Mouse (Mus musculus) telencephalon, adult 2 months (tissue): ENCODE data around the gene Slc7a6os.

ENCODE experiments used
- DNase-seq: peaks from one replicate; pipeline ENCODE4 v3.0.0-alpha.2; 2011; ENCODE audit warnings: low read depth, low spot score

The Slc7a6os gene

DNA sequence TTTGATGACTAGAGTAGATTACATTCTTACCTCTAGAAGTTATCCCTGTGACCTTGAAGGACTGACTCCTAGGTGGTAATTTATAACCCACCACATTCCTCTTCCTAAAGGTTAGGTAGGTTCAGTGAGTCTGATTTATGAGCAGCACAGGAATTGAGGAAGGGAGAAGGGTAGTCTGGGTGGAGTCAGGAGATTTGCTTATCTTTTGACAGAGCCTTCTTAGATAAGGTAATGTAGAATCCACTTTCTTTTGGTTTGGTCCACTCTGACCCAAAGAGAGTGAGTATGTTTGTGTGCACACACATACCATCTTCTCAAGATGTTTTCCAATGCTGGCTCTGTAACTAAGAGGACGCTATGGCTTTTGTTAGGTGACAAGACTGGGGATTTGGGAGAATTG lies 33.1 kb downstream of the Slc7a6os start:
- DNase-seq, result no peak

DNA sequence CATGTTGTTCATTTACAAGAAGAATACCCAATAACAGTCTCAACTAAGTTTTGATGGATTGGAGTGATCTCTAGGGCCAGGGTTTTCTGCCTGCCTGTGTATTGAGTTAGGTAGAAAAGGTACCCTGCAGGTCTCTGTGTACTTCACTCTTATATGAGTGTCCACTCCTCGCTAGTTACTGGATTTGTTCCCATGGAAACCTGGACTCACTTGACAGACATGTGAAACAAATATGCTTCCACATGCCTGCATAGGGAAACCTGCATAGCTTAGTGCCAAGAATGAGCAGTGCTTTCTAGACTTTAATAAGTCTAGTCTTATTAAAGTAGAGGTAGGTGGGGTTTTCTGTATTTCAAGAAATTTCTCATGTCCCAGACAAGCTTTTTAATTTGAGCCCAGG lies 33.8 kb downstream of the Slc7a6os start:
- no peak for DNase-seq

DNA sequence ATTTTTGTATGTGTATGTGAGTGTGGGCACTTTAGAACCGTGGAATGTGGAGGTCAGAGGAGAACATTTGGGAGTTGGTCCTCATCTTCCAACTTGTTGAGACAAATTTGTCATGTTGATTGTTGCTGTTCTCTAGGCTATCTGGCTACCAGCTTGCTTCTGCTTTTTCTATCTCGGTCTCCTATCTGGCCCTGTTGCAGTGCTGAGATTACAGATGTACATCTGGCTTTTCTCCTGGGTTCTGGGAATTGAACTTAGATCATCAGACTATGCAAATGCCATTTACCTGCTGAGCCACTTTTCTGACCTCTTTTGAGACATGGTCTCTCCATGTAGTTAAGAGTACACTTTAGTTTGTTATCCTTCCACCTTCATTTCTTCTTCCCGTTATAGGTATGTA lies 37.2 kb downstream of the Slc7a6os start:
- no peak for DNase-seq

DNA sequence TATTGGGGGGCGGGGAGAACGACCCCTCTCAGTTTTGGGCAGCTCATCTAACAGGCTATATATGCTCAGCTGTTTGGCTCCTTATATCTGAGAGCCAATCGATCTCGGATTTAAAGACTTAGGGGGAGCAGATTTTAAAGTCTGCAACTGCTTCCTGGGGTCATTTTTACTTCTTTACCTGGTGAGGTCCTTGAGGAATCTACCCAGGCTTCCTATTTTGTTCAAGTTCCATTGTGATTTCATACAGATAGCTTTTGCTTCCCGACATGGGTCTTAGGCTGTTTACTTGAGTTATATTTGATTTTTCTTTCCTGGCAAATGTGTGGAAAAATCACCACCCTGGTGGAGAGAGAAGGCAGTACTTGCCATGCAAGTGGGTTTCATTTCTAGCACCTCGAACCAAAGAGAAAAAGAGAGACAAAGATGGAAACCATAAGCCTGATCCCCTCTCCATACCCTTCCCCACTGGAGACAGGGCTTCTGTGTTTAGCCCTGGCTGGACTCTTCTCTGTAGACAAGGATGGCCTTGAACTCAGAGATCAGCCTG lies 40.7 kb downstream of the Slc7a6os start:
- no peak for DNase-seq

- DNase-seq, result no peak
These were observed 41.5 kb downstream of the Slc7a6os start for GRCm38 (mm10) chr8:106169017-106169933.

DNA sequence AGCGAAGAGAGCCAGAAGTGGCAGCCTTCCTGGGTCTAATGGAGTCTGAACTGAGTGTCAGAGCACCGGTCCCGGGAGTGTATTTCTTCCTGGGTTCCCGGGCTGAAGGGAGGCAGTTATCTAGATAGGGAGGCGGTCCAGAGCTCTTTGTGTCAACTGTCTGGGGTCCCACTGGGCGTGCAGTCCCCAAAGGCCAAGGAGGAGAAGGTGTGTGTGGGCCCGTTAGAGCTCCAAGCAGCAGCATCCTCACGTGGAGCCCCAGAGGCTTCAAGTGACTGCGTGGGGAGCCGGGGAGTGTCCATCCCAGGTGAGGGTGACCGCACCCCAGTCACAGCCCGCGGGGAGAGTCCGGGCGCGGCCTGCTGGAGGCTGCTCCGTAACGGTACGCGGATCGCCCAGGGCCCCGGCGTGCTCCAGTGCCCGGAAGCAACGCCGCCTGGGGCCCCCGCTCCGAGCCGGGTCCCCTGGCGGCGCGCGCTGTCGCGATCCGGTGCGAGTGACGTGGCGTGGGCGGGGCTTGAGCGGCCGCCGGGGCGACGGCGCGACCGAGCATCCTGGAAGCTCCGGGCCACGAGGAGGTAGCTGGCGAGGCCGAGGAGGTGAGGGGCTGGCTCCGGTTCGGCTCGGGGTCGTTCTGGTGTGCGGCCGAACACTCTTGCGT lies 42.2 kb downstream of the Slc7a6os start, which contains the start of gene Slc7a6:
Gene Slc7a6 (plus strand): TSS at position 502 of the 661 bp plus-strand sequence.
- no peak for DNase-seq

DNA sequence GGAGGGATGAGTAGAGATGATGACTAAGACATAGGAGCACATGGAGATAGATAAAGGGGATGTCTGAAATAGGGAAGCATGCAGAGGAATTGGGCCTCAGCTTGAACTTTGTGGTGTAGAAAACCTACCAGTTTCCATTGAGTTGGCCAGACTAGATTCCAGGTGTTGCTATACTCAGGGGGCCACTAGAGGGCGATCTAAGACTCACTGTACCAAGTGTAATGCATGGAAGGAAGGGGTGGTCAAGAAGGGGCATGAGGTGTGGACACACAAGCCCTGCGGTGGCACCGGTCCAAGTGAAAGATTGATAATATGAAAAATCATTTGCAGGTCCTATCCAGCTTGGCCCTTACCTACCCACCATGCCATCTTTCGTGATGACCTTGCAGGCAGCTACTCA lies 45.3 kb downstream of the Slc7a6os start:
- no peak for DNase-seq

DNA sequence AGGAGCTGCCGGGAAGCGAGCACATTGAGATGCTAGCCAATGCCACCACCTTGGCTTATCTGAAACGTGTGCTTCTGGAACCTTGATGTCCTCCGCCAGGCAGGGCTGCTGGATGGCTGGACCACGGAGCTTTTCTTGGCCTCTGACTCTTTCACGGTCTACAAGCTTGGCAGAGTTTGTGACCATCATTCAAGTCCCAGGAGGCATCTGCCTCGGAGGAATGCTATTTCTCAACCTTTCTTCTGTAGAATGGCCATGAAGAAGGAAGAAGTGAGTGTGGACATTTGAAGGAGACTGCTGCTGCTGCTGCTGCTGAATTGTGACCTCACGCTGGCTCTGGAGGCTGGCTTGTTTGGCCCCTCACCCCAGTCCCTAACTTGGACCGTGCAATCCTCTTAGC lies 47.5 kb downstream of the Slc7a6os start:
- no peak for DNase-seq

GRCm38 (mm10) chr8:106159876-106160275 lies 50.9 kb downstream of the Slc7a6os start:
- DNase-seq, result no peak

DNA sequence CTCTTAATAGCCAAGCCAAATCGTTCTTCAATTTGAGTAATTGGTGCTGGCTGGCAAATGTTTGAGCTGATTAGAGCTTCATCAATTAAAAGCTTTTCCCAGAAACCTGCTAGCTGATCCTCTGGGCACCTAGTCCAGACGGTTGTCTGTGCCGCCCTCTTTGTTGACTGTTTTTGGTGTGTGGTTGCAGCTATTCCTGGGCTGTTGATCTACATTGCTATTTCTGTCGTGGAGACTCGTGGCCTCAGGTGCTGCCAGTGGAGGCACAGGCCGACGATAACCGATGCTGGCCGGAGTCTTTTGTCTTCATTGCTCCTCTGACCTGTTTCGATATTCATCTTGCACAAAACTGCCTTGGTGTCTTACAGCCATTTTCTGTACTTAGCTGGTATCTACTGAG lies 52.4 kb downstream of the Slc7a6os start:
- no peak for DNase-seq

- no peak for DNase-seq
These were observed 53.3 kb downstream of the Slc7a6os start for GRCm38 (mm10) chr8:106157419-106157818.

GRCm38 (mm10) chr8:106152876-106153275 lies 57.9 kb downstream of the Slc7a6os start:
- no peak for DNase-seq

DNA sequence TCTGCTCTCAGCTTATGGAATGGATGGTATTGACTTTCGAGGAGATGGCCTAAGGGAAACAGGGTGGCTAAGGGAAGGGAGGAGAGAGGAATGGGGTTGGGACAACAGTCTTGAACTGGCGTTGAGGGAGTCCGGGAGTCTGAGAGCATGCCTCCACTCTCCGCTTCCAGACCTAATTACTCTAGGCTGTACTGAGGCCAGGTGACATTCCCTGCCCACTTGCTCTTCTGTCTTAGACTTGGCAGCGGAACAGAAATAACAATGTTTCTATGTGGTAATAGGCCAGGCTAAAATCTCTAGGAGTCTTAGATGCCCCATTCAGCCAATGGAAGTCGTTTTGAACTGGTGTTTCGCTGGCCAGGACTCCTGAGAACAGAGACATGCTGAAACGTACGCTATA lies 59.7 kb downstream of the Slc7a6os start:
- DNase-seq, result no peak
